Mouse (Mus musculus): ENCODE measurements around the gene Amigo2. TPM values are rescaled to one million over a fixed set of nuclear protein-coding genes. Genes with fewer than 3 reads are reported as not detected.
A peak's percentile ranks its signal among the peaks of the same experiment; 100 is the strongest.

Gene Amigo2
- polyA plus RNA-seq, 1 experiment from 2014 or later: 11.4 TPM

GRCm38 (mm10) chr15:97271985-97272697, 25.1 kb upstream of the Amigo2 start:
- ATAC-seq (ENCODE audit: low FRiP score, low TSS enrichment): peak; percentile 51
- Histone ChIP-seq H3K9me3 (ENCODE audit: low read length) (no peaks in the 10 kb centered on the region), H3K36me3 (ENCODE audit: insufficient read depth, low read length) (no peaks in the 10 kb centered on the region), H3K27ac (ENCODE audit: low read length) (no peak overlapping the region), H3K4me3 (ENCODE audit: low read length) (no peak overlapping the region), H3K27me3 (ENCODE audit: insufficient read depth, low read length) (no peaks in the 10 kb centered on the region), H3K4me1 (ENCODE audit: insufficient read depth, low read length) (peaks cover 18% of the 10 kb centered on the region), H3K9ac (replicated peaks; ENCODE audit: low read length) (no peak overlapping the region), H3K4me2 (replicated peaks; ENCODE audit: low read depth, low read length) (no peak overlapping the region)
- 52% methylated on average over 7 of the region's 7 CpGs for WGBS

- H3K4me2 ChIP-seq (replicated peaks; ENCODE audit: low read depth, low read length): no peak overlapping the region
- peaks cover 23% of the 10 kb centered on the region for H3K4me1 ChIP-seq (ENCODE audit: insufficient read depth, low read length)
- ATAC-seq (ENCODE audit: low FRiP score, low TSS enrichment): no peak
- H3K9ac ChIP-seq (replicated peaks; ENCODE audit: low read length): no peak overlapping the region
- H3K36me3 ChIP-seq (ENCODE audit: insufficient read depth, low read length): no peaks in the 10 kb centered on the region
- 40% methylated on average over 8 of the region's 8 CpGs for WGBS
- no peak overlapping the region for H3K4me3 ChIP-seq (ENCODE audit: low read length)
- H3K27me3 ChIP-seq (ENCODE audit: insufficient read depth, low read length): no peaks in the 10 kb centered on the region
- no peaks in the 10 kb centered on the region for H3K9me3 ChIP-seq (ENCODE audit: low read length)
- H3K27ac ChIP-seq (ENCODE audit: low read length): 0 out of 2 replicates have a peak overlapping the region, but pooled peaks have one; percentile 38
These were observed 20.1 kb upstream of the Amigo2 start for GRCm38 (mm10) chr15:97267094-97267695.

GRCm38 (mm10) chr15:97266236-97266845, 19.3 kb upstream of the Amigo2 start:
- Histone ChIP-seq H3K9me3 (ENCODE audit: low read length) (no peaks in the 10 kb centered on the region), H3K27ac (ENCODE audit: low read length) (no peak overlapping the region; the same call in 1 of the 2 replicates), H3K4me3 (ENCODE audit: low read length) (no peak overlapping the region), H3K36me3 (ENCODE audit: insufficient read depth, low read length) (no peaks in the 10 kb centered on the region), H3K4me2 (replicated peaks; ENCODE audit: low read depth, low read length) (no peak overlapping the region), H3K9ac (replicated peaks; ENCODE audit: low read length) (no peak overlapping the region), H3K27me3 (ENCODE audit: insufficient read depth, low read length) (no peaks in the 10 kb centered on the region), H3K4me1 (ENCODE audit: insufficient read depth, low read length) (peaks cover 17% of the 10 kb centered on the region)
- 63% methylated on average over 14 of the region's 14 CpGs for WGBS
- ATAC-seq (ENCODE audit: low FRiP score, low TSS enrichment): no peak

- H3K9me3 ChIP-seq (ENCODE audit: low read length): no peaks in the 10 kb centered on the region
- peaks cover 30% of the 10 kb centered on the region for H3K4me1 ChIP-seq (ENCODE audit: insufficient read depth, low read length)
- no peaks in the 10 kb centered on the region for H3K27me3 ChIP-seq (ENCODE audit: insufficient read depth, low read length)
- WGBS: 55% methylated on average over 9 of the region's 9 CpGs
- H3K4me2 ChIP-seq (replicated peaks; ENCODE audit: low read depth, low read length): peak overlapping the region; percentile 7; the same call in 1 of the 2 replicates
- no peak overlapping the region for H3K27ac ChIP-seq (ENCODE audit: low read length)
- no peak overlapping the region for H3K9ac ChIP-seq (replicated peaks; ENCODE audit: low read length)
- H3K4me3 ChIP-seq (ENCODE audit: low read length): no peak overlapping the region
- no peaks in the 10 kb centered on the region for H3K36me3 ChIP-seq (ENCODE audit: insufficient read depth, low read length)
- no peak for ATAC-seq (ENCODE audit: low FRiP score, low TSS enrichment)
These were observed 15.2 kb upstream of the Amigo2 start for GRCm38 (mm10) chr15:97262251-97262650.

DNA sequence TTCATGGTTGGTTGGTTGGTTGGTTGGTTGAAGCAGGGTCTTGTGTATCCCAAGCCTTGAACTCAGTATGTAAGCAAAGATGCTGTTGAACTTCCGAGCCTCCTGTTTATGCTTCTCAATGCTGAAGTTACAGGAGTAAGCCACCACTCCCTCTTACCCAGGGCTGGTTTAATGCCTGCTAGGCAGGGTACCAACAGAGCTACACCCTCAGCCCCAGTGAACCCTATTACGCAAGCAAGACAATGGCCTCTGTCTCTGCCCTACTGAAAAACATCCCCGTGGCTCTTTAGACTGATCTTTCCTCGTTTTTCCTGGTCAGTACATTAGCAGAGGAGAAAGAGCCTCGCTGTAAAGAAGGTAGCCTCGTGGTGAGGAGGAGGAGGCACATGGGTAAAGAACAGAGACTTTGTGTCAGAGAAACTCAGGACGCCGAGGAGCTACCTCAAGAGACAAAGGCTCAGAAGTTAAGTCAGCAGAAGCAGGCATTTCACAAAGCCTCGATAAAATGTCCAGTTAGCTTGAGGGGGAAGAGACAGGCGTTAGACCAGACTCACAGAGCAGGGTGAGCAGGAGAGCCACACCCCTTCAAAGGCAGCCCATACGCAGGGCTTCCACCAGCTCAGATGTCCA, 13.0 kb upstream of the Amigo2 start:
- no peak overlapping the region for H3K4me3 ChIP-seq (ENCODE audit: low read length)
- no peak for ATAC-seq (ENCODE audit: low FRiP score, low TSS enrichment)
- H3K27me3 ChIP-seq (ENCODE audit: insufficient read depth, low read length): no peaks in the 10 kb centered on the region
- no peaks in the 10 kb centered on the region for H3K36me3 ChIP-seq (ENCODE audit: insufficient read depth, low read length)
- no peak overlapping the region for H3K9ac ChIP-seq (replicated peaks; ENCODE audit: low read length)
- H3K4me2 ChIP-seq (replicated peaks; ENCODE audit: low read depth, low read length): no peak overlapping the region
- no peak overlapping the region for H3K27ac ChIP-seq (ENCODE audit: low read length)
- H3K9me3 ChIP-seq (ENCODE audit: low read length): no peaks in the 10 kb centered on the region
- H3K4me1 ChIP-seq (ENCODE audit: insufficient read depth, low read length): peaks cover 32% of the 10 kb centered on the region
- 73% methylated on average over 11 of the region's 11 CpGs for WGBS

DNA sequence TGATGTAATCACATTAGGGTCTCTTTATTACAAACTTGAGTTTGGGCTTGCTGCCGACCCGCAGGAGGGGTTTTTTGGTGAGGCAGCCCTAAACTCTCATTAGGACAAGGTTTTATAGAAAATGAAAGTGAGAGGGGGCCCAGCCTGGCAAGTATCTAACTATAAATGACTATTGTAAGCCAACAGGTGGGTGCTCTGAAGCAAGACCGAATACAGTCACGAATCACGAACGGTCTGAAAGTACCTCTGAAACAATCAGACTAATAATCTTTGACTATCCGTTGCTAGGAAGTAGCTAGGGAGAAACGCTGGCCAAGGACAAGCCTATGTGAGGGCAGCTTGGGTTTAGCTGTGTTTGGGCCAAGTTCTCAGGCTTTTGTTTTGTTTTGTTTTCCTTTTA, 12.2 kb upstream of the Amigo2 start:
- Histone ChIP-seq H3K27ac (ENCODE audit: low read length) (0 out of 2 replicates have a peak overlapping the region, but pooled peaks have one; percentile 18), H3K4me3 (ENCODE audit: low read length) (no peak overlapping the region), H3K4me2 (replicated peaks; ENCODE audit: low read depth, low read length) (no peak overlapping the region), H3K9ac (replicated peaks; ENCODE audit: low read length) (no peak overlapping the region), H3K36me3 (ENCODE audit: insufficient read depth, low read length) (no peaks in the 10 kb centered on the region), H3K27me3 (ENCODE audit: insufficient read depth, low read length) (no peaks in the 10 kb centered on the region), H3K4me1 (ENCODE audit: insufficient read depth, low read length) (peaks cover 32% of the 10 kb centered on the region), H3K9me3 (ENCODE audit: low read length) (no peaks in the 10 kb centered on the region)
- ATAC-seq (ENCODE audit: low FRiP score, low TSS enrichment): no peak
- WGBS: 59% methylated on average over 8 of the region's 8 CpGs

DNA sequence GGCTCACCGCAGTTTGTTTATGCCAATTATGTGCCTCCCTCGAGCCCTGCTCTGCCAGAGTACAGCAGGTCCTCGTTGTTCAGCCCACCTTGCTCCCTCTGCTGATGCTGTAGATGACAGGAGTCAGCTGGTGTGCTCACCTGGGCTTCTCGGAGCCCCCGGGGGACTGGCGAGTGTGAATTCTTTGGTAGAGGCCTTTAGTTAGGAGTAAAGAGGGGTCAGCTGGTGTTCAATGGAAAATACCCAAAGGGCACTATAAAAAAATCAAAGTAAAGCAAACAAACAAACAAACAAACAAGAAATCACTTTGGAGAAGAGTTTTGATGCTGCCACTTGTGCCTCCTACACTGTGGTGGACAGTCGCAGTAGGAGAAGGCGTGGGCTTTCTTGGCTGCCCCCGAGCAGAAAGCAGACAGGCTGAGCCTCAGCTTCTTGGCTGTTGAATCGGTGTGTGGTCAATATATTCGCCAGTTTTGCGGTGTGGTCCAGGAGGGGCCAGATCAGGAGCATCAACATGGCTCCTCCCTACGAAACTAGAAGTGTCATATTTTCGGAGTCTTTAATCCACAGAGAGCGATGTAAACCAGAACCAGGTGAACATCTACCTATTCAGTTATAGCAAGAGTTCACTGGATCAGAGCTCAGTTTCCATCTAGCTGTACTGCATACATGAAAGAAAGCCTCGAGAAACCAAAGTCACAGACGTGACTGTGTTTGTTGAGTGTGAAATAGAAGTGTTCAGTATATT, 11.6 kb upstream of the Amigo2 start:
- no peak for ATAC-seq (ENCODE audit: low FRiP score, low TSS enrichment)
- no peak overlapping the region for H3K9ac ChIP-seq (replicated peaks; ENCODE audit: low read length)
- WGBS: 82% methylated on average over 17 of the region's 17 CpGs

DNA sequence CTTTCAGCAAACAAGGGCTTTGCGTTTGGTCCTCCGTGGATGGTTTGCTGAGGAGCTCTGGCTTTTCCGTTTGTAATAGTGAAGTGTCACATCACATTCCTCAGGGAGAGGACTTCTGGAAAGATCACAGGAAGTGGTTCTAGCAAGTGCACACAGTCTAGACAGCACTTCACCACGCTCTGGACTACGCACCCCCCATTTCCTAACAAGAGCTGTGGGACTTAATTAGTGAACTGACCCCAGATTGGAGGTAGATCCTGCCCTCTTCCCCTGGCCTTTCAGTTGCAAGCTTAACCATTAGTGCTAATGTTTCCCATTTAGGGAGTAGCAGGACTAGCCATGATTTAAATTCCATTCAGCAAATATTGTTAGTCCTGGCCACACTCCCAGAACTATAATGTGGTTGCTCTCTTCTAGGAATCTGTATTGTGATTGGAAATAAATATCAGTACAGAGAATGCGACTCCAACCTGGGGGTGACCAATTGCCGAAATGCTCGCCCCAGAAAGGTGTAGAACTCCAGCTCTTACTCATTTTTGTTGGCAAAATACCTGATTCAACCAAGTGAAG, 10.2 kb upstream of the Amigo2 start:
- ATAC-seq (ENCODE audit: low FRiP score, low TSS enrichment): peak; percentile 66
- Histone ChIP-seq H3K4me1 (ENCODE audit: insufficient read depth, low read length) (peaks cover 25% of the 10 kb centered on the region), H3K4me2 (replicated peaks; ENCODE audit: low read depth, low read length) (no peak overlapping the region), H3K27ac (ENCODE audit: low read length) (peak overlapping the region; percentile 57), H3K27me3 (ENCODE audit: insufficient read depth, low read length) (no peaks in the 10 kb centered on the region), H3K4me3 (ENCODE audit: low read length) (no peak overlapping the region), H3K36me3 (ENCODE audit: insufficient read depth, low read length) (no peaks in the 10 kb centered on the region), H3K9me3 (ENCODE audit: low read length) (no peaks in the 10 kb centered on the region), H3K9ac (replicated peaks; ENCODE audit: low read length) (no peak overlapping the region)
- WGBS: 43% methylated on average over 8 of the region's 8 CpGs

More for the DNA sequence above, 11.6 kb upstream of the Amigo2 start:
- no peaks in the 10 kb centered on the region for H3K9me3 ChIP-seq (ENCODE audit: low read length)
- H3K27me3 ChIP-seq (ENCODE audit: insufficient read depth, low read length): no peaks in the 10 kb centered on the region
- H3K4me1 ChIP-seq (ENCODE audit: insufficient read depth, low read length): peaks cover 32% of the 10 kb centered on the region
- H3K27ac ChIP-seq (ENCODE audit: low read length): no peak overlapping the region
- no peaks in the 10 kb centered on the region for H3K36me3 ChIP-seq (ENCODE audit: insufficient read depth, low read length)
- no peak overlapping the region for H3K4me3 ChIP-seq (ENCODE audit: low read length)
- H3K4me2 ChIP-seq (replicated peaks; ENCODE audit: low read depth, low read length): no peak overlapping the region

GRCm38 (mm10) chr15:97256411-97256810, 9.3 kb upstream of the Amigo2 start:
- H3K9ac ChIP-seq (replicated peaks; ENCODE audit: low read length): no peak overlapping the region
- H3K9me3 ChIP-seq (ENCODE audit: low read length): no peaks in the 10 kb centered on the region
- H3K36me3 ChIP-seq (ENCODE audit: insufficient read depth, low read length): no peaks in the 10 kb centered on the region
- 0 out of 2 replicates have a peak overlapping the region, but pooled peaks have one; percentile 57 for H3K27ac ChIP-seq (ENCODE audit: low read length)
- H3K4me2 ChIP-seq (replicated peaks; ENCODE audit: low read depth, low read length): no peak overlapping the region
- H3K27me3 ChIP-seq (ENCODE audit: insufficient read depth, low read length): no peaks in the 10 kb centered on the region
- H3K4me3 ChIP-seq (ENCODE audit: low read length): no peak overlapping the region
- peaks cover 23% of the 10 kb centered on the region for H3K4me1 ChIP-seq (ENCODE audit: insufficient read depth, low read length)
- WGBS: 84% methylated on average over 11 of the region's 11 CpGs
- no peak for ATAC-seq (ENCODE audit: low FRiP score, low TSS enrichment)

Measured in kidney, embryonic 16.5 days (tissue).